Mouse (Mus musculus): Measurements from ENCODE around the gene 1700057G04Rik. TPM values are rescaled to one million over a fixed set of nuclear protein-coding genes. Genes with fewer than 3 reads are reported as not detected.
A peak's percentile ranks its signal among the peaks of the same experiment; 100 is the strongest.

Gene 1700057G04Rik
- not detected in 2 replicates for polyA plus RNA-seq (2015; fragmentation: Nextera tagmentation; extraction: Ambion mirVana)

GRCm38 (mm10) chr9:92309077-92309476, at the start of gene 1700057G04Rik:
Gene 1700057G04Rik, plus strand, starts transcription at chr9:92309377.
- DNase-seq (no peak), ATAC-seq (no peak)
- TF ChIP-seq CTCF (IDR thresholded peaks at IDR 0.05; ENCODE audit: low read depth): no peak
- TF ChIP-seq EP300 (IDR thresholded peaks at IDR 0.05; ENCODE audit: low read depth): no peak
- Histone ChIP-seq H3K4me1 (ENCODE audit: insufficient read depth) (no peaks in the 10 kb centered on the region), H3K4me3 (ENCODE audit: low read depth, low read length) (no peak within 1 kb of the TSS), H3K27me3 (ENCODE audit: insufficient read depth, low read length) (no peaks in the 10 kb centered on the region), H3K36me3 (replicated peaks; ENCODE audit: insufficient read depth, low read length) (no peaks in the 10 kb centered on the region), H3K9ac (replicated peaks) (no peak within 1 kb of the TSS), H3K4me2 (ENCODE audit: low read depth, low read length) (no peak within 1 kb of the TSS), H3K9me3 (ENCODE audit: low read length) (no peaks in the 10 kb centered on the region), H3K27ac (ENCODE audit: low read depth) (no peak within 1 kb of the TSS)
- WGBS (ENCODE audit: insufficient replicate concordance): 91% methylated on average over 1 of the region's 1 CpGs

- DNase-seq (no peak), ATAC-seq (no peak)
- H3K9ac ChIP-seq (replicated peaks): no peak overlapping the region
- WGBS (ENCODE audit: insufficient replicate concordance): 54% methylated on average over 7 of the region's 7 CpGs
- H3K4me1 ChIP-seq (ENCODE audit: insufficient read depth): peaks cover 3% of the 10 kb centered on the region; the same call in 1 of the 2 replicates
- no peak overlapping the region for H3K4me3 ChIP-seq (ENCODE audit: low read depth, low read length)
- H3K36me3 ChIP-seq (replicated peaks; ENCODE audit: insufficient read depth, low read length): peaks cover 24% of the 10 kb centered on the region
- H3K27ac ChIP-seq (ENCODE audit: low read depth): no peak overlapping the region
- no peaks in the 10 kb centered on the region for H3K27me3 ChIP-seq (ENCODE audit: insufficient read depth, low read length)
- TF ChIP-seq EP300 (IDR thresholded peaks at IDR 0.05; ENCODE audit: low read depth): no peak
- no peak for TF ChIP-seq CTCF (IDR thresholded peaks at IDR 0.05; ENCODE audit: low read depth)
- H3K4me2 ChIP-seq (ENCODE audit: low read depth, low read length): no peak overlapping the region
- H3K9me3 ChIP-seq (ENCODE audit: low read length): no peaks in the 10 kb centered on the region
Observed at GRCm38 (mm10) chr9:92260481-92261159, 48.6 kb upstream of the 1700057G04Rik start.

GRCm38 (mm10) chr9:92265719-92266118, 43.5 kb upstream of the 1700057G04Rik start:
- 56% methylated on average over 4 of the region's 4 CpGs for WGBS (ENCODE audit: insufficient replicate concordance)
- no peaks in the 10 kb centered on the region for H3K9me3 ChIP-seq (ENCODE audit: low read length)
- H3K4me3 ChIP-seq (ENCODE audit: low read depth, low read length): peak overlapping the region; percentile 27
- peak overlapping the region; percentile 69 for H3K4me2 ChIP-seq (ENCODE audit: low read depth, low read length)
- H3K27me3 ChIP-seq (ENCODE audit: insufficient read depth, low read length): no peaks in the 10 kb centered on the region
- H3K27ac ChIP-seq (ENCODE audit: low read depth): peak overlapping the region; percentile 84
- ATAC-seq: peak; percentile 34; the same call in 1 of the 2 replicates
- H3K9ac ChIP-seq (replicated peaks): peak overlapping the region; percentile 31; the same call in 1 of the 2 replicates
- TF ChIP-seq CTCF (IDR thresholded peaks at IDR 0.05; ENCODE audit: low read depth): no peak
- no peak for TF ChIP-seq EP300 (IDR thresholded peaks at IDR 0.05; ENCODE audit: low read depth)
- H3K4me1 ChIP-seq (ENCODE audit: insufficient read depth): peaks cover 13% of the 10 kb centered on the region
- no peak for DNase-seq
- peaks cover 18% of the 10 kb centered on the region for H3K36me3 ChIP-seq (replicated peaks; ENCODE audit: insufficient read depth, low read length)

GRCm38 (mm10) chr9:92266558-92267171, 42.5 kb upstream of the 1700057G04Rik start:
- Histone ChIP-seq H3K27ac (ENCODE audit: low read depth) (peak overlapping the region; percentile 84), H3K4me1 (ENCODE audit: insufficient read depth) (peaks cover 14% of the 10 kb centered on the region), H3K9ac (replicated peaks) (no peak overlapping the region; the same call in 1 of the 2 replicates), H3K9me3 (ENCODE audit: low read length) (no peaks in the 10 kb centered on the region), H3K4me2 (ENCODE audit: low read depth, low read length) (peak overlapping the region; percentile 29; the same call in 1 of the 2 replicates), H3K27me3 (ENCODE audit: insufficient read depth, low read length) (no peaks in the 10 kb centered on the region), H3K4me3 (ENCODE audit: low read depth, low read length) (no peak overlapping the region), H3K36me3 (replicated peaks; ENCODE audit: insufficient read depth, low read length) (peaks cover 16% of the 10 kb centered on the region)
- TF ChIP-seq EP300 (IDR thresholded peaks at IDR 0.05; ENCODE audit: low read depth) (no peak), CTCF (IDR thresholded peaks at IDR 0.05; ENCODE audit: low read depth) (no peak)
- WGBS (ENCODE audit: insufficient replicate concordance): 62% methylated on average over 8 of the region's 8 CpGs
- ATAC-seq (peak; percentile 73), DNase-seq (no peak)

- DNase-seq: no peak
- Histone ChIP-seq H3K4me3 (ENCODE audit: low read depth, low read length) (no peak overlapping the region), H3K4me2 (ENCODE audit: low read depth, low read length) (no peak overlapping the region), H3K9me3 (ENCODE audit: low read length) (no peaks in the 10 kb centered on the region), H3K36me3 (replicated peaks; ENCODE audit: insufficient read depth, low read length) (peaks cover 14% of the 10 kb centered on the region), H3K4me1 (ENCODE audit: insufficient read depth) (peaks cover 17% of the 10 kb centered on the region), H3K9ac (replicated peaks) (no peak overlapping the region), H3K27me3 (ENCODE audit: insufficient read depth, low read length) (no peaks in the 10 kb centered on the region), H3K27ac (ENCODE audit: low read depth) (no peak overlapping the region)
- TF ChIP-seq CTCF (IDR thresholded peaks at IDR 0.05; ENCODE audit: low read depth) (no peak), EP300 (IDR thresholded peaks at IDR 0.05; ENCODE audit: low read depth) (no peak)
- ATAC-seq: no peak
- 81% methylated on average over 1 of the region's 1 CpGs for WGBS (ENCODE audit: insufficient replicate concordance)
Observed at GRCm38 (mm10) chr9:92267732-92268131, 41.4 kb upstream of the 1700057G04Rik start.

DNA sequence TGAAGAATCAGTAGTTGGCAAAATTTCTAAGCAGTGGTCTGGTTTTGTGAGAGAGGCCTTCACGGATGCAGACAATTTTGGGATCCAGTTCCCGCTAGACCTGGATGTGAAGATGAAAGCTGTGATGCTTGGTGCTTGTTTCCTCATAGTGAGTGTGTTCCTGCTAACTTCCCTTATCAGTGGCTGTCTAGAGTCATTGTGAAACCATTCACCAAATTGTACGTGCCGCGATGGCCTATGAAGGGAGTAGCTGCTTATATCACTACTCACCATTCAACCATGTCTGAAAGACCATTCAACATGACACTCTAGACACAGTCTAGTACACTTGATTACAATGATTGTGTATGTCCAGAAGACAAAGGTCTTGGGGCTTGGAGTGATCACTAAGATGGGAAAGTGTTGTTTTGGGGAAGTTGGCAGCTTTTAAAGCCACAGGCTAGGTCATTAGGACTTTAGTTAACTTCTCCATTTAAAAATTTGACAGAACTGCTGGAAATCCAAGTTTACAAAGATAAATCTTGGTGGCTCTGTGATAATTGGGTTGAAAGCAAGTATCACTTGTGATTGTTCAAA, 39.3 kb upstream of the 1700057G04Rik start:
- H3K9me3 ChIP-seq (ENCODE audit: low read length): no peaks in the 10 kb centered on the region
- H3K27ac ChIP-seq (ENCODE audit: low read depth): no peak overlapping the region
- DNase-seq: no peak
- peaks cover 9% of the 10 kb centered on the region; the same call in 1 of the 2 replicates for H3K36me3 ChIP-seq (replicated peaks; ENCODE audit: insufficient read depth, low read length)
- H3K4me3 ChIP-seq (ENCODE audit: low read depth, low read length): no peak overlapping the region
- no peak for ATAC-seq
- H3K4me1 ChIP-seq (ENCODE audit: insufficient read depth): peaks cover 26% of the 10 kb centered on the region
- no peaks in the 10 kb centered on the region for H3K27me3 ChIP-seq (ENCODE audit: insufficient read depth, low read length)
- TF ChIP-seq CTCF (IDR thresholded peaks at IDR 0.05; ENCODE audit: low read depth) (no peak), EP300 (IDR thresholded peaks at IDR 0.05; ENCODE audit: low read depth) (no peak)
- H3K4me2 ChIP-seq (ENCODE audit: low read depth, low read length): no peak overlapping the region
- WGBS (ENCODE audit: insufficient replicate concordance): 53% methylated on average over 5 of the region's 5 CpGs
- no peak overlapping the region for H3K9ac ChIP-seq (replicated peaks)

Measured in liver, postnatal 0 days (tissue).